Mouse (Mus musculus) kidney, adult 2 months (tissue): Measurements from ENCODE around the gene Rcan2.

ENCODE experiments used
- CTCF ChIP-seq: fragments of 200-500 bp; conservative IDR thresholded peaks from 2 replicates; pipeline ENCODE4 v1.5.1; 2011; ENCODE audit warnings: low read depth, mild to moderate bottlenecking, control low read depth, low read length, moderate library complexity, mixed read lengths; ENCODE audit not compliant: insufficient read depth, insufficient read length
- POLR2A ChIP-seq: fragments of 200-500 bp; IDR thresholded peaks from one replicate; pipeline ENCODE4 v1.6.1; 2011; ENCODE audit warnings: low read depth, low read length, control low read depth

- TF ChIP-seq POLR2A (no peak), CTCF (no peak)
Observed at GRCm38 (mm10) chr17:43803111-43803510, 2.0 kb downstream of the Rcan2 start.
